ENCODE assay signal across 15 mouse cellular contexts in genomic region chr10:20758939-20759338, GRCm38 (mm10).
"Had no signal": no experiment of that assay in that cellular context is flagged by ENCODE, and none has a peak within 500 bp of the region (broad histone marks: within the 10 kb centered on the region; RNA-seq: fewer than 3 reads in every experiment).

No protein-coding gene starts in this region.

- DNase-seq: lung, adult 2 months; lung, postnatal 4 days; retina, postnatal 1 day; right cerebral cortex, adult 18-20 months; right cerebral cortex, postnatal 25 days; right cerebral cortex, postnatal 4 days; spleen, adult 18-20 months; thymus, adult 18-20 months; thymus, postnatal 14 days; thymus, postnatal 36 days had no signal

- H3K36me3 ChIP-seq: lung, embryonic 15.5 days; midbrain, embryonic 13.5 days; midbrain, embryonic 15.5 days; neural tube, embryonic 12.5 days had no signal

- H3K4me3 ChIP-seq: lung, embryonic 15.5 days; midbrain, embryonic 13.5 days; midbrain, embryonic 15.5 days; neural tube, embryonic 12.5 days had no signal

- H3K27me3 ChIP-seq: lung, embryonic 15.5 days; midbrain, embryonic 13.5 days; midbrain, embryonic 15.5 days; neural tube, embryonic 12.5 days had no signal

- ATAC-seq: lung, postnatal 0 days; midbrain, embryonic 13.5 days; midbrain, embryonic 15.5 days had no signal

- H3K9me3 ChIP-seq: lung, embryonic 15.5 days; midbrain, embryonic 13.5 days; midbrain, embryonic 15.5 days; neural tube, embryonic 12.5 days had no signal

- H3K4me1 ChIP-seq: lung, embryonic 15.5 days; midbrain, embryonic 13.5 days; midbrain, embryonic 15.5 days; neural tube, embryonic 12.5 days had no signal
